Mouse (Mus musculus) lung, embryonic 15.5 days (tissue): ENCODE results near the gene Pfkfb3. TPM values are rescaled to one million over a fixed set of nuclear protein-coding genes. Genes with fewer than 3 reads are reported as not detected.

Experiments used
- ATAC-seq: fragments of 200-750 bp; cut with Nextera tagmentation; 2 replicates; pipeline ENCODE4 v1.8.0; 2017; ENCODE audit warnings: moderate number of reproducible peaks, borderline replicate concordance; ENCODE audit not compliant: low FRiP score, low TSS enrichment; ENCODE audit errors: extremely low read depth
- H3K27ac ChIP-seq: fragments of 300-500 bp; sonication (generic); 2 replicates; pipeline ENCODE4 v1.5.1; 2015; ENCODE audit warnings: moderate library complexity, mild to moderate bottlenecking, inconsistent platforms
- H3K27me3 ChIP-seq: fragments of 300-500 bp; sonication (generic); 2 replicates; pipeline ENCODE4 v1.6.1; 2015; ENCODE audit warnings: inconsistent platforms
- H3K36me3 ChIP-seq: fragments of 300-500 bp; sonication (generic); 2 replicates; pipeline ENCODE4 v1.6.1; 2015; ENCODE audit warnings: inconsistent platforms
- H3K4me1 ChIP-seq: fragments of 300-500 bp; sonication (generic); 2 replicates; pipeline ENCODE4 v1.6.1; 2015; ENCODE audit warnings: inconsistent platforms
- H3K4me2 ChIP-seq: fragments of 300-500 bp; sonication (generic); 2 replicates; pipeline ENCODE4 v1.6.1; 2015; ENCODE audit warnings: inconsistent platforms, mild to moderate bottlenecking, moderate library complexity
- H3K4me3 ChIP-seq: fragments of 300-500 bp; sonication (generic); 2 replicates; pipeline ENCODE4 v1.5.1; 2015; ENCODE audit warnings: mild to moderate bottlenecking, inconsistent platforms
- H3K9ac ChIP-seq: fragments of 300-500 bp; sonication (generic); 2 replicates; pipeline ENCODE4 v1.6.1; 2015; ENCODE audit warnings: inconsistent platforms
- H3K9me3 ChIP-seq: fragments of 300-500 bp; sonication (generic); 2 replicates; pipeline ENCODE4 v1.6.1; 2016; ENCODE audit warnings: inconsistent platforms
- WGBS: fragments of 180-500 bp; shearing (Covaris S2); methylation state at CpG from one replicate; pipeline ENCODE4 v1.1.7; 2015; 5-methylcytosine and 5-hydroxymethylcytosine counted together
- polyA plus RNA-seq: library from polyadenylated mRNA; unstranded; fragments of >200 nt; fragmentation: Nextera tagmentation; extraction: Ambion mirVana; gene quantifications from 2 replicates; pipeline ENCODE4 v1.2.1, GENCODE M21; 2015

Gene Pfkfb3
- polyA plus RNA-seq, 1 experiment from 2014 or later: 25.4 TPM

DNA sequence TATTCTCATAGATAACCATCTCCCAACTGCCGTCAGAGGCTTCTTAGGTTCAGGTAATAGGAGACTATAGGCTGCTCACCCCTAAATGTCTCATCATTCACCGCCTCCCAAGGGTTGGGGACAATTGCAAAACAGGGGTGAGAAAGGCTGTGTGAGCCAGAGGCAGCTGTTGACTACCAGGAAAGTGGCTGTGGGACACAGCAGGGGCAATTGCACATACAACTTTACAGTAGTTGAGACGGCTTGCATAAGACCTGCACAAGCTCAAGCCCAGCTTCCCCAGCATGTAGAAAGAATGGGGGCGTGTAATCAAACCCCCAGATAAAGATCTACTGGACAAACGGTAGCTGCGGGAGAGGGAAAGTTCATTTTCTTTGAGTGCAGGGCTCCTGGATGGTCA lies 29.1 kb downstream of the Pfkfb3 start:
- H3K27me3 ChIP-seq: no peaks in the 10 kb centered on the region
- H3K27ac ChIP-seq: no peak overlapping the region
- ATAC-seq: no peak
- H3K4me3 ChIP-seq: no peak overlapping the region
- no peak overlapping the region for H3K9ac ChIP-seq
- no peak overlapping the region for H3K4me2 ChIP-seq
- H3K4me1 ChIP-seq: no peaks in the 10 kb centered on the region
- H3K9me3 ChIP-seq: no peaks in the 10 kb centered on the region
- no peaks in the 10 kb centered on the region for H3K36me3 ChIP-seq
- WGBS: 57% methylated on average over 6 of the region's 6 CpGs

DNA sequence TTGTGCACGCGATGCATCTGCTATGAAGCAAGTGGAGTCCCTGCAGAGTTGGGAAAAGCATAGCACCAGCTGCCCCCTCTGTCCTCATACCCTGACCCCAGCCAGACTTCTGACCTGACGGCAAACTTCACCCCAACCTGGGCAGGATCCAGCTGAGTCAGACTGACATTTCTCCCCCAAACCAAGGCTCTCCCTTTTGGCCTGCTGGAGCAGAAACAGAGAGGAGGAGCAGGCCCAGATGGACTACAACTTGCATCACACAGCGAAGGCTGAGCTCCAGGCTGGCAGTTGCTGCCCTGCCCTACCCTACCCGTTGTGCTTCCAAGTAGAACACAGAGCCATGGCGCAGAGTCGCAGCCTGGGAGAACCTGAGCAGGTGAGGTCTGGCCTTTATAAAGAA lies 32.1 kb downstream of the Pfkfb3 start:
- no peaks in the 10 kb centered on the region for H3K36me3 ChIP-seq
- WGBS: 89% methylated on average over 7 of the region's 7 CpGs
- H3K4me2 ChIP-seq: no peak overlapping the region
- no peaks in the 10 kb centered on the region for H3K9me3 ChIP-seq
- H3K9ac ChIP-seq: no peak overlapping the region
- H3K27me3 ChIP-seq: no peaks in the 10 kb centered on the region
- no peak overlapping the region for H3K27ac ChIP-seq
- no peak overlapping the region for H3K4me3 ChIP-seq
- ATAC-seq: no peak
- no peaks in the 10 kb centered on the region for H3K4me1 ChIP-seq

DNA sequence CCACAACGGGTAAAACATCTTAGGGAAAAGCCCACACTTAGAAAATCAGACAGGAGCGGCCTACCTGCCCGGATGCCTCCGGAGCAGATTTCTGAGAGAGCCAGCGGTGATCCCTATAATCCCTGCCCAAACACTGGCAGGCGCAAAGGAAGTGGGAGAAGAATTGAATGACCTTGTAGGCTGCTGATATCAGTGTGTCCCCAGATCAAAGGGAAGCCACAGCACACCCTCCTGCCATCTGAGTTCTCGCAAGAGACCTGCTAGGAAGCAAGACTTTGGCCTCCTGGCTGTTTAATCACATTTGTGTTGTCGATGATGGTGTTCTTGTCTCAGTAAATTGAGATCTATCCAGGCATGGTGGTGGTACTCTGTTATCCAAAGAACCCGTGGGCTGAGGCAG lies 33.1 kb downstream of the Pfkfb3 start:
- no peaks in the 10 kb centered on the region for H3K27me3 ChIP-seq
- H3K9me3 ChIP-seq: no peaks in the 10 kb centered on the region
- no peak overlapping the region for H3K4me3 ChIP-seq
- no peaks in the 10 kb centered on the region for H3K4me1 ChIP-seq
- no peak overlapping the region for H3K9ac ChIP-seq
- ATAC-seq: no peak
- WGBS: 62% methylated on average over 9 of the region's 9 CpGs
- no peaks in the 10 kb centered on the region for H3K36me3 ChIP-seq
- H3K27ac ChIP-seq: no peak overlapping the region
- H3K4me2 ChIP-seq: no peak overlapping the region

DNA sequence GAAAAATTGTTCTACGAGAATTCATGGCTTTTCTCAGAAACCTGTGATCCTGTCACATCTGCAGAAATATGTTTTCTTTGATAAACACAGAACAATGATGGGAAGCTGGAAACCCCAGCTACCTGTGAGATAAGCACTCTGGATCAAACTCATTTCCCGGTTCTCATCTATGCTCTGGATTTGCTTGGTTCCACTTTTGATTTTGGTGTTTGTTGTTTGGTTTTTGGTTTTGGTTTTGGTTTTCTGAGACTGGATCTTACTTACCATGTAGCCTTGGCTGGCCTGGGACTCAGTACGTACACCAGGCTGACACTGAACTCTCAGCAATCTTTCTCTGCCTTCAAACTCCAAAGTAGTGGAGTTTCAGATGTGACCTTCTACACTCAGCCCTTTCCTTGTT lies 38.0 kb downstream of the Pfkfb3 start:
- Histone ChIP-seq H3K27ac (no peak overlapping the region), H3K4me3 (no peak overlapping the region), H3K36me3 (no peaks in the 10 kb centered on the region), H3K9me3 (no peaks in the 10 kb centered on the region), H3K4me2 (no peak overlapping the region), H3K9ac (no peak overlapping the region), H3K27me3 (no peaks in the 10 kb centered on the region), H3K4me1 (no peaks in the 10 kb centered on the region; the same call in 1 of the 2 replicates)
- 73% methylated on average over 3 of the region's 3 CpGs for WGBS
- no peak for ATAC-seq

DNA sequence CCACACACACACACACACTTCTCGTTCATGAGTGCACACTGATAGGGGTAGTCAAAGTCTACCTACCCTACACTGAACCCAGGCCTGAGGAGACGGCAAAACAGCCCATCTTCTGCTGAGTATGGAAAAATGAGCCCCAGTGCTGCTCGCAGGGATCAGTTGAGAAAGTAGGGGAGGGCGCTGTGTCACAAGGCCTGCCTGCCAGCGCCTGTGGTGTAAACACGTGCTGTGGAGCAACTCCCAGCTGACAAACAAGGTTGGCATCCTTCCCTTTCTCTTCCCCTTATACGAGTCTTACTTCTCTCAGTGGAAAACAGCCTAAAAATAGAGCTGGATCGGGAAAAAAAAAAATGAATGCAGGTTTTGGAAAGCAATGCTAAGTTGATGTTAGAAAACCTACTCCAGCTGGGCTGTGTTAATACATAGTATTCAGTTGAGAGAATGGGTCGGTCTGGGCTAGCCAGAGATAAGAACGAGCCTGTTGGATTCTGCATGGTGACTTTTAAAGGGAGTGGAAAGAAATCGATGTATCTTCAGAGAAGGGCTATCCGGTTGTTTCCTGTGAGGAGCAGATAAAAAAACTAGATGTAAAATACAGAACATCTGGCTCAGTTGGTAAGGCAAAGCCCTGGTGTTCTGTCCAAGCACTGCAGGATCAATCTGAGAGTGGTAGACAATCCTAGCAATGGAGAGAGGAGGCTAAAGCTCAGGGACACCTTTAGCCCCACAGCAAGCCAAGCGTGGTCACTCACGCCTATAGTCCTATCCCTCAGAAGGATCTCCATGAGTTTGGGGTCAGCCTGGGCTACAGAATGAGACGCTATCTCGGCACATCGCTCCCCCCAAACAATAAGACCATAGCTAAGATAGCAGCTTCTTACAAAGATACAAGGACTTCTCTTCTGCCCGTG lies 40.6 kb downstream of the Pfkfb3 start:
- Histone ChIP-seq H3K9ac (no peak overlapping the region), H3K27ac (peak overlapping the region; percentile 49; the same call in 1 of the 2 replicates), H3K4me2 (no peak overlapping the region), H3K4me1 (no peaks in the 10 kb centered on the region; the same call in 1 of the 2 replicates), H3K4me3 (no peak overlapping the region), H3K9me3 (no peaks in the 10 kb centered on the region), H3K36me3 (no peaks in the 10 kb centered on the region), H3K27me3 (no peaks in the 10 kb centered on the region)
- peak; percentile 87 for ATAC-seq
- 46% methylated on average over 18 of the region's 18 CpGs for WGBS

DNA sequence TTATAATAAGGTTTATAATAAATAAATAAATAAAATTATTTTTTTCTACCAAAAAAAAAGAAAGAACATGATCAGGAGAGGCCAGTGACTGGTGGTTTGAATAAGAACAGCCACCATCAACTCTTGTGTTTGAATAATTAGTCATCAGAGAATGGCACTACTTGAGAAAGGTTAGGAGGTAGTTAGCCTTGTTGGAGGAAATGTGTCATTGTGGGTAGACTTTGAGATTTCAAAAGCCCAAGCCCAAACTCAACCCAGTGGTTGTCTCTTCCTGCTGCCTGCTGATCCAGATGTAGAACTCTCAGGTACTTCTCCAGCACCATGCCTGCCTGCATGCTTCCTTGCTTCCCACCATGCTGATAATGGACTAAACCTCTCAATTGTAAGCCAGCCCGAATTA lies 41.8 kb downstream of the Pfkfb3 start:
- no peak for ATAC-seq
- no peaks in the 10 kb centered on the region for H3K9me3 ChIP-seq
- no peaks in the 10 kb centered on the region for H3K27me3 ChIP-seq
- WGBS: 92% methylated on average over 1 of the region's 1 CpGs
- H3K27ac ChIP-seq: no peak overlapping the region
- no peaks in the 10 kb centered on the region; the same call in 1 of the 2 replicates for H3K4me1 ChIP-seq
- H3K9ac ChIP-seq: no peak overlapping the region
- H3K4me2 ChIP-seq: no peak overlapping the region
- no peaks in the 10 kb centered on the region for H3K36me3 ChIP-seq
- H3K4me3 ChIP-seq: no peak overlapping the region

DNA sequence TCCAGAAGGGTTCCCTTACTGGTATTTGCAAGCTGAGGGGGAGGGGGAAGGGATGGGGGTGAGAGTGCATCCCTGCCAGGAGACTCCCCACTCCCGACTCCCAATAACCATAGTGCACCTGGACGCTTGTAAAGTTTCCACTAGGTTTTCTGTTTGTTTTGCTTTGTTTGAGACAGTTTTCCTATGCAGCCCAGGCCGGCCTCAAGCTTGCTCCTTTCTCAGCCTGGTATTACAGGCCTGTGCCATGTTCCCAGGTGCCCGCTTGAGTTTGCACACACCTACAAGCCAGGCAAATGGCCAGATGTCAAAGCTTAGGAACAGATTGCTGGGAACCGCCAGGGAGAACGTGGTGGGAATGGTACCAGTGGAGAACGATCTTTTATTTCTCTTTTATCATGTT lies 50.1 kb downstream of the Pfkfb3 start:
- 29% methylated on average over 7 of the region's 7 CpGs for WGBS
- Histone ChIP-seq H3K36me3 (no peaks in the 10 kb centered on the region), H3K4me1 (peaks cover 31% of the 10 kb centered on the region), H3K4me3 (peak overlapping the region; percentile 75), H3K4me2 (peak overlapping the region; percentile 87), H3K27me3 (peaks cover 8% of the 10 kb centered on the region; the same call in 1 of the 2 replicates), H3K9me3 (no peaks in the 10 kb centered on the region), H3K27ac (peak overlapping the region; percentile 94), H3K9ac (peak overlapping the region; percentile 48)
- no peak for ATAC-seq

DNA sequence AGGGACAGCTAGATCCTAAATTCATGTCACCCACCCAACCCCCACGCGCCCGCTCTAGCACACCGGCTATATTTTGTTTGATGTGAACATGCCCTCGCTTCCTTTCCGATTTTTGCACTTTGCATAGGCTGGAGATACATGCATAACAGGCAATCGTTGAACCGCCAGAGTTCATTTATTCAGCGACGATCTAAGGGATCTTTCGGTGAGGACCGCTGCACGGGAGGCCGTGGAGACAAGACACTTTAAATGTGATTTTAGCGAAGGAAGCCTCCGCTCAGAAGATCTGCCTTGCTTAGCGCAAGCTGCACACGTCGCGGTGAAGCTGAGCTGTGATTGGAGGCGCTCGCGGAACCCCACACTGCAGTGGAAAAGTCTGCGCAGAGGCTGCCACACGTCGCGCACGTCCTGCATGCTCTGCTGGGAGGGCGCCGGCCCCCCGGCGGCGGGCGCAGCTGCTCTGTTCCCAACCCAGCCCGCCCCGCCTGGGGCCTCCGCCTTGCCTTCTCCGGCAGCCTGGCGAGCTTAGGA lies 50.9 kb downstream of the Pfkfb3 start:
- Histone ChIP-seq H3K9me3 (no peaks in the 10 kb centered on the region), H3K9ac (peak overlapping the region; percentile 48), H3K4me2 (peak overlapping the region; percentile 87), H3K27me3 (peaks cover 8% of the 10 kb centered on the region; the same call in 1 of the 2 replicates), H3K4me1 (peaks cover 38% of the 10 kb centered on the region), H3K4me3 (peak overlapping the region; percentile 75), H3K36me3 (0 out of 2 replicates have a peak, but pooled peaks cover under 1% of the 10 kb centered on the region), H3K27ac (peak overlapping the region; percentile 94)
- WGBS: under 1% methylated on average over 39 of the region's 39 CpGs
- peak; percentile 78 for ATAC-seq

DNA sequence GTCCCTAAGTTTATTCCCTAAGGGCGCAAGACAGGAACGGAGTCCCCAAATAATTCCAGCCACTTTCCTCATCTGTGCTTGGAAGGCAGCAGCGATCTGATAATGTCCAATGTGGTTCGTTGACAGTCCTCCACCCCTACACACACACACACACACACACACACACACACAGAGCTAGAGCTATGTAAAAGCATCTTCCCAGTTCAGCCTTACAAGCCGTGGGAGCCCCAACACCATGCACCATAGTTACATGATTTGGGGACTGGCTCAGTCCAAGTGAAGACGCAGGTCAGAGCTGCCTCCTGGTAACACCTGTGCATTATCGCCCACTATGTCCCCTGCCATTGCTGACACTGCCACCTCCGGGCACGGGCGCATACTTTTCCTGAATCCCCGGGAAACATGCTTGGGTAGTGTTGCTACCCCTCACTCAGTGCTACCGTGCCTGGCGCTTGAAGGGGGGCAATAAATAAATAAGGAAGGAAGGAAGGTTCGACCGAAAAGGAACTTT lies 51.6 kb downstream of the Pfkfb3 start:
- Histone ChIP-seq H3K4me1 (peaks cover 39% of the 10 kb centered on the region), H3K9ac (peak overlapping the region; percentile 48; the same call in 1 of the 2 replicates), H3K36me3 (0 out of 2 replicates have a peak, but pooled peaks cover 2% of the 10 kb centered on the region), H3K4me2 (peak overlapping the region; percentile 87), H3K4me3 (peak overlapping the region; percentile 75), H3K9me3 (no peaks in the 10 kb centered on the region), H3K27ac (peak overlapping the region; percentile 94), H3K27me3 (peaks cover 8% of the 10 kb centered on the region; the same call in 1 of the 2 replicates)
- WGBS: under 1% methylated on average over 15 of the region's 15 CpGs
- peak; percentile 28 for ATAC-seq

DNA sequence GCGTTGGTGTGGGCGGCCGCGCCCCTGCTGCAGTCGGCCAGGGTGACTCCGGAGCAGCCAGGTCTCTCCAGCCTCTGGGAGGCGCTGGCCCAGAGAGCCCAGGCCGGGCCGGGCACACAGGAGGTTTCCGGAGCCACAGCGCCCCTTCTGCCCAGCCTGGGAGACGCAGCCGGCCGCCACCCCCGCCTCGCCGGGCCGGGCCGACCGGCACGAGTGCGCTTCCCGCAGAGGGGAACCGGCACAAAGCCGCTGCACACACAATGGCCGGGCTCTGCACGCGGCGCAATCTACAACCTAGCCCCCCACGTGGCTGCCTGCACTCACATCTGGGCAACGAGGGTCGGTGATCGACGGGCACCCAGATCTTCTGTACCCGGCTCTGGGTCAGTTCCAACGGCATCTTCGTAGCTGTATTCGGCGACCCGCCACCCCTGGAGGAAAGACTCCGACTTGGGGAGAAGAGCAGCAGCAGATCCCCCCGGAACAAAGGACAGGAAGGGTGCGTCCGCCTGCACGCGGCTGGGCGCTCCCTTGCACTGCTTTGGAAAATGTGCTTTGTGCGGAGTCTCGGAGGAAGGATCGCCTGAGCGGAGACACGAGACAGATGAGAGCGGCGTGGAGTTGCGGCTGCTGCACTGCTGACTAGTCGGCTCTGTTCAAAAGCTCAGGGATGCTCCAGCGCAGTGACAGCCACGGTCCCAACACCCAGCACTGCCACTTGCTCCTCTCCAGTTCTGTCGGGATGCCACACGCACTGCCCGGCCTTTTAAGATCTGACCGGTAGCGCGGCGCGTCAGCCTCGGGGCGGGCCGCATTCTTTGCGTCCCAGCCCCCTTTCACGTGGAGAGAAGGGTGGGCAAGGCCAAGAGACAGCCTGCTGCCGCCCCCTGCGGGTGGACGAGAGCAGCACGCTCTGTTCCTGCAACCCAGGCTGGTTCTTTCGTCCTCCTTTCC lies 52.3 kb downstream of the Pfkfb3 start:
- 0 out of 2 replicates have a peak, but pooled peaks cover 2% of the 10 kb centered on the region for H3K36me3 ChIP-seq
- under 1% methylated on average over 76 of the region's 76 CpGs for WGBS
- peaks cover 47% of the 10 kb centered on the region for H3K4me1 ChIP-seq

DNA sequence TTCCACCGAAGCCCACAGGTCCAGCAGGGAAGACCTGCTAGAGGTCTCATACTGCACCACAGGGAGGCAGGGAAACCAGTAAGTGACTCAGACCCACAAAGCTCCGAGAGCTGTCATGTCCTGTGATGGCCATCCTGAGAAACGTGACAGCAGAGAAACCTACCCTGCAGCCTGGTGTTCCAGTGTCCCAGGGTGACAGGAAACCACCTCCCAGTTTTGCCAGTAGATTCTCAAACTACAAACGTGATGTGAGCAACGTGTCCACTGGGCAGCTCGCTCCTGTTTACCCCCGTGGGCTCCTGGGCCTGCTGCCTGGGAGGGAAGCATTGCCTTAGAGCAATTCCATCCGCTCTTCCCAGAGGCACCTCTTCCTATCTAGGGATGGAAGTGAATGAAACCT lies 53.2 kb downstream of the Pfkfb3 start:
- peak overlapping the region; percentile 94 for H3K27ac ChIP-seq
- 3% methylated on average over 8 of the region's 8 CpGs for WGBS
- H3K27me3 ChIP-seq: peaks cover 8% of the 10 kb centered on the region; the same call in 1 of the 2 replicates
- peak overlapping the region; percentile 87 for H3K4me2 ChIP-seq
- H3K4me3 ChIP-seq: peak overlapping the region; percentile 75
- 0 out of 2 replicates have a peak, but pooled peaks cover 2% of the 10 kb centered on the region for H3K36me3 ChIP-seq
- no peak for ATAC-seq
- H3K9me3 ChIP-seq: no peaks in the 10 kb centered on the region
- peaks cover 49% of the 10 kb centered on the region for H3K4me1 ChIP-seq
- H3K9ac ChIP-seq: peak overlapping the region; percentile 71

More for the DNA sequence above, 52.3 kb downstream of the Pfkfb3 start:
- Histone ChIP-seq H3K27me3 (peaks cover 8% of the 10 kb centered on the region; the same call in 1 of the 2 replicates), H3K4me3 (peak overlapping the region; percentile 75), H3K9ac (peak overlapping the region; percentile 71), H3K4me2 (peak overlapping the region; percentile 87), H3K9me3 (no peaks in the 10 kb centered on the region), H3K27ac (peak overlapping the region; percentile 94)
- peak; percentile 81 for ATAC-seq
